Mouse (Mus musculus) CH12.LX (cell line): Measurements from ENCODE around the gene Ube2j2.

Source experiments
- CTCF ChIP-seq, 2 experiments: IDR thresholded peaks in 1 of 2; conservative IDR thresholded peaks in 1 of 2; 2 replicates each; pipeline ENCODE4 v1.5.1; 2011 to 2012; ENCODE audit warnings: low read depth in 2 of 2, low read length in 2 of 2, improper control_type of control experiment in 1 of 2, inconsistent platforms in 1 of 2, mild to moderate bottlenecking in 1 of 2, moderate library complexity in 1 of 2
- ELF1 ChIP-seq: IDR thresholded peaks from 2 replicates; pipeline ENCODE4 v1.6.1; 2014; ENCODE audit warnings: low read depth, mild to moderate bottlenecking, inconsistent platforms, low read length, improper control_type of control experiment
- EP300 ChIP-seq: IDR thresholded peaks from 2 replicates; pipeline ENCODE4 v1.6.1; 2011; ENCODE audit warnings: low read length, improper control_type of control experiment
- HCFC1 ChIP-seq: IDR thresholded peaks from 2 replicates; pipeline ENCODE4 v1.6.1; 2012; ENCODE audit warnings: low read depth, mild to moderate bottlenecking, inconsistent platforms, low read length, improper control_type of control experiment
- JUND ChIP-seq: conservative IDR thresholded peaks from 2 replicates; pipeline ENCODE4 v1.6.1; 2011; ENCODE audit warnings: low read depth, low read length, improper control_type of control experiment
- MAFK ChIP-seq: IDR thresholded peaks from 2 replicates; pipeline ENCODE4 v1.6.1; 2011; ENCODE audit warnings: low read length, improper control_type of control experiment; ENCODE audit not compliant: insufficient replicate concordance
- NELFE ChIP-seq: IDR thresholded peaks from 2 replicates; pipeline ENCODE4 v1.6.1; 2011; ENCODE audit warnings: low read depth, low read length, improper control_type of control experiment
- NRF1 ChIP-seq: IDR thresholded peaks from 2 replicates; pipeline ENCODE4 v1.6.1; 2014; ENCODE audit warnings: low read depth, mild to moderate bottlenecking, inconsistent platforms, low read length, improper control_type of control experiment, moderate library complexity
- POLR2A ChIP-seq: IDR thresholded peaks from 2 replicates; pipeline ENCODE4 v1.6.1; 2011; ENCODE audit warnings: low read depth, mild to moderate bottlenecking, improper control_type of control experiment, low read length
- ZC3H11A ChIP-seq: IDR thresholded peaks from 2 replicates; pipeline ENCODE4 v1.6.1; 2012; ENCODE audit warnings: low read depth, mild to moderate bottlenecking, inconsistent platforms, low read length, improper control_type of control experiment

GRCm38 (mm10) chr4:155896461-155896860 lies 47.2 kb upstream of the Ube2j2 start:
- no peak for TF ChIP-seq MAFK
- TF ChIP-seq CTCF (conservative IDR thresholded peaks at IDR 0.05 in 1 of 2, IDR thresholded peaks at IDR 0.05 in 1 of 2; ENCODE audit: low read depth in 2 of 2, low read length in 2 of 2) = no peak
- TF ChIP-seq POLR2A = no peak
- TF ChIP-seq NELFE = no peak
- no peak for TF ChIP-seq JUND
- no peak for TF ChIP-seq NRF1
- no peak for TF ChIP-seq HCFC1
- no peak for TF ChIP-seq ELF1
- no peak for TF ChIP-seq ZC3H11A
- TF ChIP-seq EP300 = no peak
